Mouse (Mus musculus) T-helper 17 cell (primary cell): ENCODE data around the gene Scrn1.

Source experiments
- in situ Hi-C, 2 experiments: fragments of 300-600 bp; cut with MboI, MseI; formaldehyde crosslinking; loops; 1 replicate in 1 of 2; 2 replicates in 1 of 2; pipeline ENCODE4 v1.15.1; 2025; ENCODE audit warnings: high pct_unique_total_duplicates in 2 of 2

Gene Scrn1

DNA sequence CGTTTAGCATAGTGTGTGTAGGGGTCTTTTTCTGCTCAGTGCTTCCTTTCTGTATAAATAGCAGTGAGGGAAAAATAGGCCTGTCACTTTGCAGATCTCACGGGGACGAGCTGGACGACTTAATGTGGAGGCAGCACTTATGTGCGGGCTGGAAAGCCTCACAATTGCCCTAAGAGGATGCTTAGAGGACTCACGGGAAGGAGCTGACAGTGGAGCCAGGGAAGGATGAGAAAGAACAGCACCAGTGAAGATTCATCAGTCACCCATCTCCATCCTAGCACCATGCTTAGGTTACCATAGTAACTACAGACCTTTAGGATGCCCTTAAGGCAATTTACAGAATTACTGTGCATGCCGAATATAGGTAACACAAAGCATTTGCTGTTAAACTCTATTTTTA lies 3.5 kb upstream of the Scrn1 start:
- in situ Hi-C loops = no loop called here

DNA sequence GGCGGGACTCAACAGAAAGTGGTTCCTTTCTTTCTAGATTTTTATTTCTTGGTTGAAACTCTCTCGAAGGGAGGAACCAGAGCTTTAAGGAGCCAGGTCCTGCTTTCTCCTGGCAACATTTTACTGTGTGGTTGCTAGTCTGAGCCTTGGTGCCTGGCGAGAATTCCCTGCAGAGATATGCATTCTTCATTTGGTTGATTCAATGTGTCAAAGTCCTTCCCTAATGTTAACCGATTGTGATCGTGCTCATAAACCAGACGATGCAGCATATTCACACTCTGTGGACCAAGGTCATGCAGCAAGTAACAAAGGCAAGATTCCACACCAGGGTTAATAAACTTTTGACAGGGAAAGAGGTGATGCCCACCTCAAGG lies 244 bp upstream of the Scrn1 start:
- in situ Hi-C loops = no loop called here

DNA sequence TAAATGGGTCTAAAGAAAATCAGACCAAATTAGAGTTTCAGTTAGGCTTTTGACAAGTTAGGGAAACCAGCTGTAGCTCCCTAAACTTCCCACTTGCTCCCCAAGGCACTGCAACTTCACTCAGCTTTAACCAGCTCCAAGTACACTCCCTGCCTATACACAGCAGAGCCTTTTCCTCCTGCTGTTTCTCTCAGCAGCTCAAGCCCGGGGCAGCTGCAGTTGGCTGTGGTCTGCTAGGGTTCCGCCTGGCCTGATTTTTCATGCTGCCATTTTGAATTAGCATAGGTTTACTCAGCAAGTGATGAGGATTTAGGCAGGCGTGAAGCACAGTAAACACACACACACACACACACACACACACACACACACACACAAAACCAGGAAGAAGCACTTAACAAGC lies 1.3 kb downstream of the Scrn1 start:
- in situ Hi-C loops = no loop called here

DNA sequence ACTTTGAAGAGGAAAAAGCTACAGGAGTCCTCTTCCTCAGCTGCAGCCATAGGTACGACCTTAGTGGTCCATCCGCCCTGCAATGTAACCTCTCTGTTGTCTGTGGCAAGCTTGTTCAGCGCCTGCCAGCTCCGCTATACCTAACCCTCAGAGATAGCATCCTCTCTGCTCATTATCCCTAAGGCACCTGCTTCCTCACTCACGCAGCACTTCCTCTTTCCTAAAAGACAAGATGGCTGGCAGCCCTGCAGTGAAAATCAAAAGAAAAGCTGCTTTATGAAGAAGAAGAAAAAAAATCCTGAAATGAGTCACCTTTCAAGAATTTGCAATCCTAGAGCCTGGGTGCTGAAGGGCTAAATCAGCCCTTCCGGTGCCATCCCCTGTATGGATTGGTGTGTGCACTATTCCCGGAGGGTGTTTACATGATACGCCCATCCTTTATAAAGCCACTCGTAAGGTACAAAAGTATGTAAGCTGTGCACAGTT lies 1.7 kb downstream of the Scrn1 start:
- in situ Hi-C loops = no loop called here

DNA sequence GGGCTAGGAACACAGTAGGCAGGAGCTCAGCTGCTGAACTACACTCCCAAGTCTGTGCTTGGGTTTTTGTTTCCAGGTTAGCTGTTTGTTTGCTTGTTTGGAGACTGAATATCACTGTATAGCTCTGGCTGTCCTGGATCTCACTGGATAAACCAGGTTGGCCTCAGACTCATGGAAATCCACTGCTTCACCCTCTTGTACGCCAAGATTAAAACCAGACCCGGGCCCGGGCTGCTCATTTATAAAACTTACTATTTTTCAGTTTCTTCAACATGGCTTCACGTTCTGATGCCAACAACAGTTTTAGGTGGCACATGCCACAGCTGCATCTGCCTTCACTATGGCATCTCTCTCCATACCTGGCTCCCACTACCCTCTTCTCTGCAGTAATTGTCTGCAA lies 2.7 kb downstream of the Scrn1 start:
- in situ Hi-C loops = no loop called here

DNA sequence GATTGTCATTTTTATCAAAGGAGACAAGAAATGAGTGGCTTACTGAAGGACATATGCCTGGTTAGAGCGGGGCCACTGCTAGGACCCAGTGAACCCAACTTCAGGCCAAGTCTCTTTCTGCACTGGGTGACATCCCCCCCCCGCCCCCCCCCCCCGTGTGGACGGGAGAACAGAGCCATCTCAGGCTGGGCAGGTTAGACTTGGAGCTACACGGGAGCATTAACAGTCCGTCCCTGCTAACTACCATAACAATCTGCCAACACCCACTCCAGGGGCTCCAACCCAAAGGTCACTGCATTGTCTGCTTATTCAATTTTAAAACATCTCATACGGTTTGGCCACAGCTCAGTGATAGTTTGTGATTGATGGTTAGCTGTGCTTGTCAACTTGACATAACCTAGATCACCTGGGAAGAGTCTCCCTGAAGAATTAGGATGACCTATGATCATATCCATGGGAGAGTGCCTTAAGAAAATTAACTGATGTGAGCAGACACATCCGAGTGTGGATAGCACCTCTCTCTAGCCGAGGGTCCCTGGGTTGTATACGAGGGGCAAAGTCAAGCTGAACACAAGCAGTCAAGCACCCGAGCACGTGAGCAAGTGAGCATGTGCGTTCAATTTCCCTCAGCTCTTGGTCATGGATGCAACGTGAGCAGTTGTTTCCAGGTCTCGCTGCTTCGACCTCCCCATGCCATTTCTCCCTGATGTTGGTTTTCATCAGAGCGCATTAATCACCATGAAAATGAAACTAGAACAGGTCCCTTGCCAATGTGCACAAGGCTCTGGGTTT lies 4.1 kb downstream of the Scrn1 start:
- in situ Hi-C loops = no loop called here

DNA sequence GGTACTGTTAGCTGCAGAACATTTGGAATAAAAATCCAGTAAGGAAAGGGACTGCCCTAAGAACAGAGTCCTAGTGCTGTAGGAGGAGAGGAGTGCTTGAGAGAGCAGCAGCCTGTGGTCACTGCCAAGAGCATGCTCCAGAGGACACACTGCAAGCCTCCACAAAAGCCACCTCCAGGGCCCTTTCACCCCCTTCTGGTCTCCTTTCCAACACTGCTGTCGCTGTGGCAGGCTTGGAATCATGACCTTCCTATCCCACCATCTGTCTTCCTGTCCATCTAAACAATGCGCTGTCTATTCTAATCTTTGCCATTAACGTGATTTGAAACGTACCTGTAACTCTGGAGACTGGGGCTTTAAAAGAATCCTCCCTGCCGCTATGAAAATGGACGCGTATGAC lies 7.8 kb downstream of the Scrn1 start:
- in situ Hi-C loops = loop anchor here in 1 of 2 experiments (10.0 kb wide), 1 partner anchor 1886 kb away; no protein-coding TSS in a partner anchor

DNA sequence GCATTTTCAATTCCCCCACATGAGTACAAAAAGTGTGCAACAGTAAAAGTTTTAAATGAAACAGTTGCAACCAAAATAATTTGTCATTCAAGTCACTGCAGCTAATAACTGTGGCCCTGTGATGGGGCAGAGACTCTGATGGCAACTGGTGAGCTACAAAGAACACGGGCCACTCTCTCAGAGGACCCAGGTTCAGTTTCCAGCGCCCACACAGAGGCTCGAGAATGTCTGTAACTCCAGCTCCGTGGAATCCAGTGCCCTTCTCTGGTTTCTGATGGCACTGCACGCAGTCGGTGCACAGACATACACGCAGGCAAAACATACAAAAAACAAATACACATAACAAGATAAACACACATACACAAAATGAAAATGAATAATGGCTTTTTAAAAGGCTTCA lies 8.6 kb downstream of the Scrn1 start:
- in situ Hi-C loops = loop anchor here in 1 of 2 experiments (10.0 kb wide), 1 partner anchor 1887 kb away; no protein-coding TSS in a partner anchor

DNA sequence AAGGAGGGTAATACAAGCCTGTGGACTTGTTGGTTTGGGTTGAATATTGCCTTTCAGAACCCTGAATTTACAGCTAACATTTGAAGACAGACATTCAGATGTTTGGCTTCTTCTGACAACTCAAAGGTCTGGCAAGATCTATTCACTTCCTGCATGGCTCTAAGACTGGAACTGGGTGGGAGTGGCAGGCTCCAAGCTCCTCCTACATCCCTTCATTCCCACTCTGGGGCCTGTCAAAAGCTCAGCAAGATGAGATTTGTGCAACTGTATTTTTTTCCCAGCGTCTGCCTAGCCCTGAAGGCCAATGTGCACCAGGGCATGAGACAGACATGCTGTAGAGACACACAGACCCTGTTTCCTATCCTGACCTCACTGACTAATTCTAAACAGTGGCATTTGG lies 10.5 kb downstream of the Scrn1 start:
- in situ Hi-C loops = loop anchor here in 1 of 2 experiments (10.0 kb wide), 1 partner anchor 1889 kb away; no protein-coding TSS in a partner anchor

DNA sequence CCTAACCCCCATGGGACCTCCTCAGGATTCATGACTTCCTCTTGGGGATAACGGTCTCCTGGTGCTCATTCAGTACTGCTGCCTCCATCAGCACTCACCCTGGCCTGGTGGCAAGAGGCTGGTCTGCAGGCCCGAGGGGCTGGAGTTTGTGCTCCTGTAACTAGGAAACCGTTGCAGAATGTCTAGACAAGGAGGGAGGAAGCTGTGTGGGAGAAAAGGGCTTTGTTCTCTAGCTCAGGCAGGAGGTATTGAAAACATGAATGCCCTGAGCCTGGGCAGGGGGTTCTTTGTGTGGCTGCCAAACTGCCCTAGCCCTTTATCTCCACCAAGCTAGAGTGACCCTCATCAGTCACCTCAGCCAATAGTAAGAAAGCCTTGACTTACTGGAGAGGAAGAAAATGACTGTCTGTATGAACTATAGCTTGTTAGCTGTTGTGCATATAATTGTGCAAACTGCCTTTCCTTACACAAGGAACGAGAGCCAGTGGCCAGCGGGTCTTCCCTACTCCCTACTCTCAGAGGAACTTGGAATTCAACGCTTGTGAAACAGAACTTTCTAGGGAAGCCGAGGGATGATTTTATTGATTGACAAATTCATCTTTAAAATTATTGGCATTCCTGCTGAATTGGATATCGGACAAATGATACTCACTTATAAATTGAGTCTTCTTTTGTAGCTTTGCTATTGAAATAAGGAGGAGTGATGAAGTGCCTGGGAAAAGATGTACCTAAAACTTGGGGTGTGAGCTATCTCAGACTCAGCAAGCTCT lies 11.8 kb downstream of the Scrn1 start:
- in situ Hi-C loops = loop anchor here in 1 of 2 experiments (10.0 kb wide), 1 partner anchor 1890 kb away; no protein-coding TSS in a partner anchor

DNA sequence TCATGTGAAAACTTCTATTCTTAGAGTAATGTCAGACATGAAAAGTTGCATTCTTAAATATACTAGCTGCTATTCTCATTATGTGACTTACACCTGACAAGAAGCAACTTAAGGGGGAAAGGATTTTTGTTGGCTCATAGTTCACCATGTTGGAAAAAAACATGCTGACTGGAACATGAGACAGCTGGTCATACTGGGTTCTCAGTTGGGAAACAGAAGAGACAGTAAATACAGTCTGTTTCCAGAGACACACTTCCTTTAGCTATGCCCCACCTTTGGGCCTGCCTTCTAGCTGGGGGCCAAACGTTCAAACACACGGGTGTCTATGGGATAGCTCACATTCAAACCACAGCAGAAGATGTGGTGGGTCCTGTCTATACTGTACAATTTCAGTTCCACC lies 12.7 kb downstream of the Scrn1 start:
- in situ Hi-C loops = loop anchor here in 1 of 2 experiments (10.0 kb wide), 1 partner anchor 1891 kb away; no protein-coding TSS in a partner anchor

DNA sequence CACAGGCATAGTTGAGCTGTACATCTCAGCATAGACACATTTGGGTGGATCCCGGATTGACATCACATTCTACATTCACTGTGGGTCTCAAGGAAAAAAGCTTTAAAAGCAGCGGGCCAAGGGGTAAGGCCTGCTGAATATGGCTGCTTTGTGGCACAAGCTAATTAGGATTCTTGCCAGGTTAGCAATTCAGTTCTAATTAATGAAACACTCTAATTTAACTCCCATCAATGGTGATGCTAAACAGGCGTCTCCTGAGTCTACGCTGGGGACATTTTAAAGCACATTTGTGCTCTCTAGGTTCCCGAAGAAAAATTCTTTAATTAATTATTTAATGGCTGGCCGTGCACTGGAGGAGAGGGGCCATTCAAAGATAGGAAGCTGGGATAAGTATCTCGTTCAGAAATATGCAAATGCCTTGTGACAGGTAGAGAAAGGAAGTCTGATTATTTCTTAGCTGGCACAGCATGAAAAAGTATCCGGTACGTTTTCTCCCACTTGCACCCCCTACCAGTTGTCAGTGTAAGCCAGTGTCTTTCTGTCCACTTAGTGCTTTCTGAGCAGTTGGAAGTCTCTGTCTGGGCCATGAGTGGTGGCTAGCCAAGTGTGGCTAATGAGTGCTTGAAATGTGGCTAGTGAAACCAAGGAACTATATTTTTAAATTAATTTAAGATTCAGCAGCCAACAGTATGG lies 13.4 kb downstream of the Scrn1 start:
- in situ Hi-C loops = loop anchor here in 1 of 2 experiments (10.0 kb wide), 1 partner anchor 1892 kb away; no protein-coding TSS in a partner anchor

DNA sequence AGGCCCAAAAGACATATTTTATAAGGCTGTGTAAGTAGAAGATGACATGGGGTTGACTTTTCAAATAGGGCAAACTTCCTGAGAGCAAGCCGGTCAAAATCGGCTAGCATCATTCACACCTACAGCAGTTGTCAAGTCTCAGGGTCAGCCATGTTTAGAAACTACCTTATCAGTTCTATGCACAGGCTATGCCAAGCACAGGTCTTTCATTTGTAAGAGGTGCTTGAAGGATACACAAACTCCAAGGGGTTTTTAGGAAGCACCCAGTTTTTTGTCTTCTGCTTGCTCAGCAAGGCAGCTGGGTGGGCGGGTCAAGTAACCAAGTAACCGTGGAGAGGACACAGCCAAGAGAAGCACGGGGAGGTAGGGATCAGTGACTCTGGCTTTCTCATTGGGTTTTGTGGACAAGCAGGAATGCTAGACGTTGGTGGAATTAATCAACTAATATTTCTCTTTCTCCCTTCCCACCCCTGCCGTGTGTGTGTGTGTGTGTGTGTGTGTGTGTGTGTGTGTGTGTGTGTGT lies 15.4 kb downstream of the Scrn1 start:
- in situ Hi-C loops = loop anchor here in 1 of 2 experiments (10.0 kb wide), 1 partner anchor 1894 kb away; no protein-coding TSS in a partner anchor

DNA sequence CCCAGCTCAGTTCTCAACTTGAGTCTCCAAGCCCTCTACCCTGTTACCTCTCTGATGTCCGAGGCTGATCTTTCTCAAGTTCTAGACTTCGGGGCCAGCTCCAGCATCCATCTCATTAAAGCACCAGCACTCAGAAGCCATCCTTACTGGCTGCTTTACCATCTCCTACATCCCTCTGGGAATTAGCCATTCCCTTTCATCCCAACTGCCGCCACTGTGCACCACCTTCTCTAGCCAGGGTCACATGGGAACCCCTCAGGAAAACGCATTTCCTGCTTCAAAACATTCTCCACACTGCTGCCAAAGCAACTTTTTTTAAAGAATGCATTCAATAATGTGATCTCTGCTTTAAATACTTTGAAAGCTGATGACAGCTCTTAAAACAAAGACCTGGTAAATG lies 17.0 kb downstream of the Scrn1 start:
- in situ Hi-C loops = no loop called here

DNA sequence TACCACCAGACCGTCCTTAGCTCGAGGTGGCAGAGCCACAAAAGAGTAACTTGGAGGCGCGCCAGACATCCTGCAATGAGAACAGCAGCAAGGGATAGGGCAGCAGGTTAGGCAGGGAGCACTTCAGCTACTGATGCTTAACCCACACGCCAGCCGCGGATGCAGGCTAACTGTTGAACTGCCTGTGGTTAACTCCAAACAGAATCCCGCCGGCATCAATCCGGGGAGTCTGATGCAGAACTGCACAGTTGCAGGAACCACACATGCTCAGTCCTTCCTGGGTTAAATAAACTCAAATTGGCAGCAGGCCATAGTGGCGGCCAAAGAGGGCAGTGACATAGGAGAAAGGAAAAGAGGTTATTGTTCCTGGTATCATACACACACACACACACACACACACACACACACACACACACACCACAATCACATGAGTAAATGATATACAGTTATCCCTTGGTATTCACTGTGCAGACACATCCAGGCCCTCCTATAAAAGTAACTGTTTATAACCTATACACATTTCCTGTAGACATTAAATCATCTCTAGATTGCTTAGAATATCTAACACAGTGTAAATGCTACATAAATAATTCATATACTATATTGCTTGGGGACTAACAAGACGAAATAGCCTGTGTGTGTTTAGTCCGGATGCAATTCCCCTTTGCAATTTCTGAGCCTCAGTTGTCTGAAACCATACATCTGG lies 17.8 kb downstream of the Scrn1 start:
- in situ Hi-C loops = no loop called here

DNA sequence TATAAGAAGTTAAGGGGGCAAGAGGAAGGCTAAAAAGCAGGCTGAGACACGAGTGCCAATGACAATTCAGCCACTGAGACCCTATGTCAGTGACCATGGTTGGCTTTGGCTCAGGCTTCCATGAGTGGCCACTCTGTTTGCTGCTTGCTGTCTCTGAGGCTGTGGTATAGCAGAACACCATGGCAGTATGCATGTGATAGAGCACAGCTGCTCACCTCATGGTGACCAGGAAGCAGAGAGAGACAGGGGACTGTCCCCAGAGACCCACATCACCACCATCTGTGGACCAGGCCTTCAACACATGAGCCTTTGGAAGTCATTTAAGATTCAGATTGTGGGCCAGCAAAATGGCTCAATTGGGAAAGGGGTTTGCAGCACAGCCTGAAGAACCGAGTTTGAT lies 22.6 kb downstream of the Scrn1 start:
- in situ Hi-C loops = no loop called here

DNA sequence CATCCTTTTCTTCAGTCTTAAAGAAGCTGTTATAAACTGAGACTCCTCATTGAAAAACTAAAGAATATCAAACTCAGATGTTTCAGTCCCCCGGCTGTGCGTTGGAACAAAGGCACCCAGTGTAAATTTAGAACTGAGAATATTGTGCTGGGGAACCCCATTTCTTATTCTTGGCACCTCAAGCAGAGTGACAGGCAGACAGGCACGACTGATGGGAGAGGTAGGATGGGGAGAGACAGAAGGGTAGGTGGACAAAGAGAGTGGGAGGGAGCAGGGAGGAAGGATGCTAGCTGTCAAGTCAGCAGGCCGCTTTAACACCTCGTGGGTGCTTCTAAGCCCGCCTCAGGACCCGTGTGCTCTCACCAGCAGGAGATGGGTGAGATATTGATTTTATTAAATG lies 23.5 kb downstream of the Scrn1 start:
- in situ Hi-C loops = no loop called here

DNA sequence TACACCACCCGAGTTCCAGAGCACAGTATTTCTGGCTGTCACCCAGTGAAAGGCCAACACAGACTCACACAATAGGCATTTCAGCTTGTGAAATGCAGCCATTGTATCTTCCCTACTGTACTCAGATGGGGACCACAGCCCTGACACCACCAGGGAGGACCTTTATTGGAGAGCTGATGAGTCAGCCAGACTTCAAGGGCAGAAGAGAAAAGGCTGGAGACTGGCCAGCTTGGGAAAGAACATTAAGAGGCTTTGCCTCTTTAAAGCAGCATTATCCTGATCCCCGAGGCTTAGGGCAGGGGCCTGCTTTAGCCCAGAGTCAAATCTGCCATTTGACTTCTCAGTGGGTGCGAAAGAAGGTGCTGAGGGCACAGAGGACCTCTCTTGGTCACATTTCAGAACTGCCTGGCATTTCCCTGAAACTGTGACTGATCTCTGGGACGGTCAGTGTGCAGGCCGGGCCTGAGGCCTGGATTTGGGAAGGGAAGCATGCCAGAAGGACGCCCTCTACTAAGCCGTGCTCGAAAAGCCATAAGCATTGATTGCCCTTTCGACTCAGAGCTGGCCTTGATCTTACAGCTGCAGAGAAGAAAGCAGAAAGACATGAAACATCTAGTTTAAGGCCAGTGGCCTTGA lies 25.9 kb downstream of the Scrn1 start:
- in situ Hi-C loops = no loop called here

DNA sequence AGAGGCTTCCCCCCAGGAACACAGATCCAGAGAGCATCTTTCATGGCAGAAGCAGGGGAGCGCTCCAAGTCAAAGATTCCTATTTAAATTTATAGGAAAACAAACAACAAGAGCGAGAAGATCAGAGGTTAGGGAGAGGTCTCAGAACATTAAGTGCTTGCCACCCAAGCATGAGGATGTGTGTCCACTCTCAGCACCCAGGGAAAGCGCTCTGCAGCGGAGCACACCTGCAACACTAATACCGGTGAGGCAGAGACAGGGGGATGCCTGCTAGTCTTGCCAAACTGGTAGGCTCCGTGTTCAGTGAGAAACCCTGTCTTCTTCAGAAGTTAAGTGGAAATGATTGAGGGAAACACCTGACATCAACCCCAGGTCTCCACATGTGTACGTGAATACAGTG lies 26.9 kb downstream of the Scrn1 start:
- in situ Hi-C loops = no loop called here

DNA sequence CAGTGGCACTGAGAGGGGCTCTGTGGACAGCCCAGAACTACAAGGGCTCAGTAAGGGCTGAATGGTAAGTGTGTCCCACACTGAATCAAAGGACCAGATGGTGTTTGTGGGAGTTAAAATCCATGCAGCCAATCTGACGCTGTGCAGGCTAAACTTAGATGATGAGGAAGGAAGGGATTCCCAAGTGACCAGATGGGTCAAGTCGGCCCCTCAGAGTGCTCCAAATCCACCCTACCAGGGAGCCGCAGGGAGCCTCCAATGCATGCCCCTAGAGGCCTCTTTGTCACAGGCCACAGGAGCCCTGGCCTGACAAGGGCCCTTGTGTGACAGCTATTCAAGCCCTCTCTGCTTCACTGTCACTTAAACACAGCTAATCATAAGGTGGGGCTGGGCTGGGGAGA lies 27.5 kb downstream of the Scrn1 start:
- in situ Hi-C loops = no loop called here
